Mouse (Mus musculus) thymus, adult 2 months (tissue): Measurements from ENCODE around the gene Pptc7.

Experiments
- CTCF ChIP-seq: fragments of 200-500 bp; IDR thresholded peaks from 2 replicates; pipeline ENCODE4 v1.5.1; 2012; ENCODE audit warnings: mild to moderate bottlenecking, control low read depth, low read length, moderate library complexity, borderline replicate concordance; ENCODE audit not compliant: control insufficient read depth, poor library complexity, insufficient read depth; ENCODE audit errors: extremely low read depth
- POLR2A ChIP-seq: fragments of 200-500 bp; IDR thresholded peaks from 2 replicates; pipeline ENCODE4 v1.6.1; 2012; ENCODE audit warnings: mild to moderate bottlenecking, low read length, control low read depth, moderate library complexity; ENCODE audit not compliant: control insufficient read depth, poor library complexity, insufficient read depth; ENCODE audit errors: extremely low read depth

DNA sequence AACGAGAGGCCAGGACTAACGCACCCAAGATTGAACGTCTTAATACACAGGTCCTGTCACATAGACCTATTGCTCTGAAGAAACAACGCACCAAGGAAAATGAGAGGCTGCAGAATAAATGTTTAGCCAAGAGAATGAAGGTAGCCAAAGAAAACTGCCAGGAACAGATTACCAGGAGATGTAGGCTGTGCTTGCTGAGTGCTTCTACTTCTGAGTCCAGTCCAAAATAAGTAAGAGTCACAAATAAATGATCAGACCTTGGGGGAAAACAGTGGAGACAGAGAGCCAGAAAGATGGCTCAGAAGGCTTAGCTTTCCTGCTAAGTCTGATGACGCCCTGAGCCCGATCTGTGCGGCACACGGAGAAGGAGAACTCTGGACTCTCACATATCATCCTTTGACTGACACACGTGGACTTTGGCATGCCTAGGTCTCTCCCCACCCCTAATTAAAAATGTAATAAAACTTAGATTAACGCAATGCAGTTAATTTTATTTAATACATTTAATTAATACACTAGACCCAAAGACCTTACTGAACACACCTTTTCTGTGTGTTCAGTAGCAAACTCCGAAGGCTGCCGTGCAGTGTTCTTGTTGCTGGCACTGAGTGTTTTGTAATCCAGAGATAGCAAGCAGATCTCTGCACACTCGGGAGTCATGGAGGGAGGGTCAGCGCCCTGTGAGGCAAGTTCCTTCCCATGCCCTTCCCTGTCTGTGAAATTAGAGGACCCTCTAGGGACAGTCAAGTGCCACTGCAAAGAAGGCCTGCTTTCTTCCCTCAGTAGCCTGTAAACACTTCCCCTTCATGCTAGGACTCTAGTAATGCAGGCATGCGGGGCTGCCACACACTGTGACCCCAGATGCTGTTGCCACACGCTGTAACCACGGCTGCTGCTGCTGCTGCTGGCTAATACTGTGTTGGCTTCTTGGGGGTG is 18.9 kb downstream of the Pptc7 start:
- TF ChIP-seq CTCF (no peak), POLR2A (no peak)
